Mouse (Mus musculus): ENCODE results near the gene Ddx10. TPM values are rescaled to one million over a fixed set of nuclear protein-coding genes. Genes with fewer than 3 reads are reported as not detected.

Gene Ddx10
- polyA plus RNA-seq, 1 experiment from 2014 or later: 25.8 TPM

- H3K27ac ChIP-seq: no peak overlapping the region
- WGBS: 92% methylated on average over 5 of the region's 5 CpGs
- no peak for ATAC-seq (replicated peaks)
- H3K4me3 ChIP-seq: no peak overlapping the region
- no peak overlapping the region for H3K4me2 ChIP-seq
- H3K9me3 ChIP-seq: no peaks in the 10 kb centered on the region
- H3K27me3 ChIP-seq (replicated peaks): no peaks in the 10 kb centered on the region
- H3K4me1 ChIP-seq: peaks cover 3% of the 10 kb centered on the region; the same call in 1 of the 2 replicates
- no peaks in the 10 kb centered on the region for H3K36me3 ChIP-seq (replicated peaks)
- H3K9ac ChIP-seq: no peak overlapping the region
These were observed 179.7 kb downstream of the Ddx10 start for GRCm38 (mm10) chr9:53068166-53068565.

DNA sequence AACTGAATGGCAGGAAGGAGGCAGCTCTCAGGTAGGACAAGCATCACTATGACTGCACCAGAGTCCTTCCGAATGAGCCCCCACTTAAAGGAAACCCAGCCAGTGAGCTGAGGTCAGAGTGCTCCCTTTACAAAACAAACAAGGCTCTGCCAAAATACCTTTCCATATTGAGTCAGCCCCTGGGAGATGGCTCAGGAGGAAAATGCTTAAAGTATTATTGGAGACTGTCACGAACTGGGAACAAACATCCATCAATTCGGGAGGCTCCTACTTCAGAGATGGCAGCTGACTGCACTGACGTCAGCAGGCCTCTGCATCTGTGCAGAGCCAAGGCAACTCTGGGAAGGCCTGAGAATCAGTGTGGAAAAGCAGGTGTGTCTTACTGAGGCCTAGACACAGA, 181.4 kb downstream of the Ddx10 start:
- H3K4me2 ChIP-seq: no peak overlapping the region
- H3K9me3 ChIP-seq: no peaks in the 10 kb centered on the region
- no peak overlapping the region for H3K4me3 ChIP-seq
- no peak overlapping the region for H3K9ac ChIP-seq
- no peaks in the 10 kb centered on the region for H3K27me3 ChIP-seq (replicated peaks)
- H3K27ac ChIP-seq: no peak overlapping the region
- H3K4me1 ChIP-seq: peaks cover 3% of the 10 kb centered on the region; the same call in 1 of the 2 replicates
- no peak for ATAC-seq (replicated peaks)
- WGBS: 65% methylated on average over 4 of the region's 4 CpGs
- no peaks in the 10 kb centered on the region for H3K36me3 ChIP-seq (replicated peaks)

DNA sequence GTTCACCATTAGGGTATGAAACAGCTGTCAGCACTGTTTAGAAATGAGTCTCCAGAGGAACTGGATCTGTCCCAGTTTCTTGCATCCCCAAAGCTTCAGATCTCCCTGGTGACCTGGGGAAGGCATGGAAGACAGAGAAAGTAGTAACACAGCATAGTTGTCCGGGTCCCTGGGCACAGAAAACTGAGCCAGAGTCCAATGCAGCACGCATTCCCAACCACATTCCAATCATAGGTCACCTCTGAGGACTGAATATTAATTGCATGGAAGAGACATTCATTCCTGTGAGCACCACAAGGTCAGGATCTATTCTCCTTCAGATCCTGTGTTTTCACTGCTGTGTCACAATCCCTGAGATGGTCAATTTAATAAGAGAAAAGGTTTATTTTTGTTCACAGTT, 182.8 kb downstream of the Ddx10 start:
- H3K9ac ChIP-seq: no peak overlapping the region
- peaks cover 3% of the 10 kb centered on the region; the same call in 1 of the 2 replicates for H3K4me1 ChIP-seq
- H3K4me3 ChIP-seq: no peak overlapping the region
- 69% methylated on average over 2 of the region's 2 CpGs for WGBS
- no peaks in the 10 kb centered on the region for H3K27me3 ChIP-seq (replicated peaks)
- ATAC-seq (replicated peaks): no peak
- no peaks in the 10 kb centered on the region for H3K9me3 ChIP-seq
- no peaks in the 10 kb centered on the region for H3K36me3 ChIP-seq (replicated peaks)
- H3K27ac ChIP-seq: no peak overlapping the region
- H3K4me2 ChIP-seq: no peak overlapping the region

- no peaks in the 10 kb centered on the region for H3K27me3 ChIP-seq (replicated peaks)
- peaks cover 3% of the 10 kb centered on the region; the same call in 1 of the 2 replicates for H3K4me1 ChIP-seq
- 88% methylated on average over 6 of the region's 6 CpGs for WGBS
- H3K4me2 ChIP-seq: no peak overlapping the region
- H3K9ac ChIP-seq: no peak overlapping the region
- H3K9me3 ChIP-seq: no peaks in the 10 kb centered on the region
- H3K27ac ChIP-seq: no peak overlapping the region
- H3K4me3 ChIP-seq: no peak overlapping the region
- ATAC-seq (replicated peaks): no peak
- H3K36me3 ChIP-seq (replicated peaks): no peaks in the 10 kb centered on the region
These were observed 183.3 kb downstream of the Ddx10 start for GRCm38 (mm10) chr9:53064531-53064930.

DNA sequence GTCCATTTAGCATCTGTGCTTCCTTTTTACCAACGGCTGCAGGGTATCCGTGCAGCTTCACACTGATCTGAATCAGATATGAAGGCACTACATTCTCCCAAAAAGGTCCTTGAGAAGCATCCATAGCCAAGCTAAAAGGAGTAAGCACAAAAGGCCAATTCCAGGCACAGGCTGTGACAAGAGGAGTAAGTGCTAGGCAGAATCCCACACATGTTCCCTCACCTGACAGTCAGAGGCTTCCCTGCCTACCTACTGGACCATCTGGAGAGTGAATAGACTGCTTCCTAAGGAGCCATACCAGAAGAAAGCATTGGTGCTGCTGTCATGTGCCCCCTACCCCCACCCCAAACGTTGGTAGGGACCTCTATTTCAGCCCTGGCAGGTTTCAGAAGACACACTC, 192.5 kb downstream of the Ddx10 start:
- H3K9me3 ChIP-seq: no peaks in the 10 kb centered on the region
- H3K27ac ChIP-seq: no peak overlapping the region
- no peak for ATAC-seq (replicated peaks)
- H3K9ac ChIP-seq: no peak overlapping the region
- H3K36me3 ChIP-seq (replicated peaks): no peaks in the 10 kb centered on the region
- H3K4me3 ChIP-seq: no peak overlapping the region
- no peaks in the 10 kb centered on the region for H3K27me3 ChIP-seq (replicated peaks)
- 68% methylated on average over 3 of the region's 3 CpGs for WGBS
- H3K4me2 ChIP-seq: no peak overlapping the region
- H3K4me1 ChIP-seq: no peaks in the 10 kb centered on the region

Other genes starting within 250 kb of the Ddx10 start
- gene Exph5, start 53.6 kb upstream of the Ddx10 start, polyA plus RNA-seq (2015; fragmentation: Nextera tagmentation; extraction: Ambion mirVana): 0.23 and 0.35 TPM in 2 replicates
- 5.8 and 6.6 TPM in 2 replicates for gene Kdelc2, start 136.0 kb upstream of the Ddx10 start, polyA plus RNA-seq (2015; fragmentation: Nextera tagmentation; extraction: Ambion mirVana)
- gene 4930550C14Rik, start 154.3 kb upstream of the Ddx10 start, polyA plus RNA-seq (2015; fragmentation: Nextera tagmentation; extraction: Ambion mirVana): 0.13 and 0.28 TPM in 2 replicates

Measured in midbrain, embryonic 15.5 days (tissue).